Mouse (Mus musculus): ENCODE results near the gene Eaf2.

DNA sequence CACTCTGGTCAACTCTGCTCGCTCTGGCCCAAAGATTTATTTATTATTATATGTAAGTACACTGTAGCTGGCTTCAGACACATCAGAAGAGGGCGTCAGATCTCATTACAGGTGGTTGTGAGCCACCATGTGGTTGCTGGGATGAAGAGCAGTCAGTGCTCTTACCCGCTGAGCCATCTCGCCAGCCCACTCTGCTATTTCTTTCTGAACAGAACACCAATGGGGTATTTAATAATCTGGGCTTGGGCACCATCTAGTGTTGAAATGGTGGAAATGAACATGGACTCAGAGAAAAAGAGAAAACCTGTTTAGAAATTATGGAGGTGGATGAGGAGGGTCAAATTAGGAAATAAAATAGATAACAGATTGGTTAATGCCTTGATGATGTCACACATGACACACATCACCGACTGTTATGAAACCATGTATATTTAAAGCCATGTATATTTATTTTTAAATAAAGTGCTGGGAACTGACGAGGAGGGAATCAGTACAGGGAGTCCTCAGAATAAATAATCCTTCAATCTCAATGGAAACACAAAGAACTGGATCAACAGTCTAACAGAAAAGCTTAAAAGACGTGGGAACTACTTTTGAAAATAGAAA, 57.4 kb downstream of the Eaf2 start:
- TF ChIP-seq CTCF (IDR thresholded peaks at IDR 0.05; ENCODE audit: low read depth, low read length) = peak; percentile 47
- TF ChIP-seq POLR2A (IDR thresholded peaks at IDR 0.05; ENCODE audit: extremely low read depth, insufficient read depth, low read length) = no peak
